Mouse (Mus musculus): ENCODE measurements around the gene Lyg2. TPM values are rescaled to one million over a fixed set of nuclear protein-coding genes. Genes with fewer than 3 reads are reported as not detected.

Gene Lyg2
- polyA plus RNA-seq, 1 experiment from 2014 or later: not detected

GRCm38 (mm10) chr1:37877736-37878460 lies 38.4 kb downstream of the Lyg2 start:
- Histone ChIP-seq H3K9me3 (peaks cover 6% of the 10 kb centered on the region; the same call in 1 of the 2 replicates), H3K36me3 (peaks cover 78% of the 10 kb centered on the region), H3K27ac (replicated peaks) (no peak overlapping the region), H3K9ac (no peak overlapping the region), H3K27me3 (replicated peaks) (no peaks in the 10 kb centered on the region), H3K4me3 (no peak overlapping the region), H3K4me1 (peaks cover 4% of the 10 kb centered on the region), H3K4me2 (no peak overlapping the region)
- no peak for ATAC-seq (ENCODE audit: extremely low read depth, insufficient number of reproducible peaks, low FRiP score, low TSS enrichment)
- WGBS: 89% methylated on average over 13 of the region's 13 CpGs

- peaks cover 35% of the 10 kb centered on the region for H3K36me3 ChIP-seq
- peak overlapping the region; percentile 72 for H3K4me2 ChIP-seq
- H3K9me3 ChIP-seq: peaks cover 6% of the 10 kb centered on the region; the same call in 1 of the 2 replicates
- peak overlapping the region; percentile 86; the same call in 1 of the 2 replicates for H3K27ac ChIP-seq (replicated peaks)
- ATAC-seq (ENCODE audit: extremely low read depth, insufficient number of reproducible peaks, low FRiP score, low TSS enrichment): no peak
- H3K4me3 ChIP-seq: peak overlapping the region; percentile 67
- WGBS: 77% methylated on average over 4 of the region's 4 CpGs
- peak overlapping the region; percentile 72 for H3K9ac ChIP-seq
- H3K4me1 ChIP-seq: peaks cover 13% of the 10 kb centered on the region
- H3K27me3 ChIP-seq (replicated peaks): peaks cover 18% of the 10 kb centered on the region
Measured at GRCm38 (mm10) chr1:37873157-37873556, 43.1 kb downstream of the Lyg2 start.

- ATAC-seq (ENCODE audit: extremely low read depth, insufficient number of reproducible peaks, low FRiP score, low TSS enrichment): peak; percentile 86
- H3K4me2 ChIP-seq: peak overlapping the region; percentile 72
- WGBS: 5% methylated on average over 33 of the region's 33 CpGs
- H3K36me3 ChIP-seq: peaks cover 28% of the 10 kb centered on the region
- H3K27me3 ChIP-seq (replicated peaks): peaks cover 18% of the 10 kb centered on the region
- H3K9ac ChIP-seq: peak overlapping the region; percentile 72
- H3K4me3 ChIP-seq: peak overlapping the region; percentile 67
- peak overlapping the region; percentile 86 for H3K27ac ChIP-seq (replicated peaks)
- peaks cover 13% of the 10 kb centered on the region for H3K4me1 ChIP-seq
- H3K9me3 ChIP-seq: peaks cover 6% of the 10 kb centered on the region; the same call in 1 of the 2 replicates
Measured at GRCm38 (mm10) chr1:37872131-37873067, 43.9 kb downstream of the Lyg2 start.

- Histone ChIP-seq H3K9ac (peak within 1 kb of the TSS; percentile 72), H3K4me3 (peak within 1 kb of the TSS; percentile 67), H3K9me3 (peaks cover 6% of the 10 kb centered on the region; the same call in 1 of the 2 replicates), H3K4me1 (peaks cover 13% of the 10 kb centered on the region), H3K4me2 (peak within 1 kb of the TSS; percentile 72), H3K36me3 (peaks cover 21% of the 10 kb centered on the region), H3K27ac (replicated peaks) (peak within 1 kb of the TSS; percentile 86), H3K27me3 (replicated peaks) (peaks cover 18% of the 10 kb centered on the region)
- ATAC-seq (ENCODE audit: extremely low read depth, insufficient number of reproducible peaks, low FRiP score, low TSS enrichment): peak; percentile 43; the same call in 1 of the 2 replicates
- 5% methylated on average over 7 of the region's 7 CpGs for WGBS
Measured at GRCm38 (mm10) chr1:37871704-37872103, 44.6 kb downstream of the Lyg2 start, which contains the start of gene Lipt1. Gene Lipt1 (plus strand): TSS chr1:37871738.

GRCm38 (mm10) chr1:37869362-37869761 lies 46.9 kb downstream of the Lyg2 start:
- no peak overlapping the region for H3K4me2 ChIP-seq
- H3K4me1 ChIP-seq: peaks cover 22% of the 10 kb centered on the region
- no peak for ATAC-seq (ENCODE audit: extremely low read depth, insufficient number of reproducible peaks, low FRiP score, low TSS enrichment)
- WGBS: 49% methylated on average over 2 of the region's 2 CpGs
- no peak overlapping the region for H3K4me3 ChIP-seq
- H3K9ac ChIP-seq: no peak overlapping the region
- H3K27ac ChIP-seq (replicated peaks): no peak overlapping the region
- no peaks in the 10 kb centered on the region for H3K36me3 ChIP-seq
- H3K27me3 ChIP-seq (replicated peaks): peaks cover 18% of the 10 kb centered on the region
- no peaks in the 10 kb centered on the region for H3K9me3 ChIP-seq

GRCm38 (mm10) chr1:37868640-37869039 lies 47.7 kb downstream of the Lyg2 start:
- 58% methylated on average over 10 of the region's 10 CpGs for WGBS
- H3K27me3 ChIP-seq (replicated peaks): peaks cover 18% of the 10 kb centered on the region
- no peaks in the 10 kb centered on the region for H3K9me3 ChIP-seq
- H3K4me3 ChIP-seq: no peak overlapping the region
- H3K36me3 ChIP-seq: no peaks in the 10 kb centered on the region
- no peak overlapping the region for H3K9ac ChIP-seq
- H3K4me1 ChIP-seq: peaks cover 22% of the 10 kb centered on the region
- no peak overlapping the region for H3K27ac ChIP-seq (replicated peaks)
- no peak overlapping the region for H3K4me2 ChIP-seq
- ATAC-seq (ENCODE audit: extremely low read depth, insufficient number of reproducible peaks, low FRiP score, low TSS enrichment): no peak

GRCm38 (mm10) chr1:37867684-37868322 lies 48.5 kb downstream of the Lyg2 start:
- WGBS: 54% methylated on average over 10 of the region's 10 CpGs
- no peak overlapping the region for H3K9ac ChIP-seq
- no peaks in the 10 kb centered on the region for H3K9me3 ChIP-seq
- peaks cover 18% of the 10 kb centered on the region for H3K4me1 ChIP-seq
- no peaks in the 10 kb centered on the region for H3K36me3 ChIP-seq
- no peak overlapping the region for H3K4me3 ChIP-seq
- no peak overlapping the region for H3K27ac ChIP-seq (replicated peaks)
- no peak for ATAC-seq (ENCODE audit: extremely low read depth, insufficient number of reproducible peaks, low FRiP score, low TSS enrichment)
- peaks cover 18% of the 10 kb centered on the region for H3K27me3 ChIP-seq (replicated peaks)
- no peak overlapping the region for H3K4me2 ChIP-seq

GRCm38 (mm10) chr1:37867056-37867455 lies 49.2 kb downstream of the Lyg2 start:
- H3K4me2 ChIP-seq: no peak overlapping the region
- no peak overlapping the region for H3K27ac ChIP-seq (replicated peaks)
- no peaks in the 10 kb centered on the region for H3K9me3 ChIP-seq
- H3K36me3 ChIP-seq: no peaks in the 10 kb centered on the region
- peaks cover 18% of the 10 kb centered on the region for H3K27me3 ChIP-seq (replicated peaks)
- WGBS: 62% methylated on average over 1 of the region's 1 CpGs
- ATAC-seq (ENCODE audit: extremely low read depth, insufficient number of reproducible peaks, low FRiP score, low TSS enrichment): no peak
- no peak overlapping the region for H3K4me3 ChIP-seq
- no peak overlapping the region for H3K9ac ChIP-seq
- peaks cover 15% of the 10 kb centered on the region for H3K4me1 ChIP-seq

- Histone ChIP-seq H3K36me3 (no peaks in the 10 kb centered on the region), H3K4me2 (peak within 1 kb of the TSS; percentile 82), H3K27me3 (replicated peaks) (peaks cover 18% of the 10 kb centered on the region), H3K9me3 (no peaks in the 10 kb centered on the region), H3K4me1 (peaks cover 10% of the 10 kb centered on the region), H3K9ac (peak within 1 kb of the TSS; percentile 85), H3K27ac (replicated peaks) (peak within 1 kb of the TSS; percentile 89), H3K4me3 (peak within 1 kb of the TSS; percentile 75)
- ATAC-seq (ENCODE audit: extremely low read depth, insufficient number of reproducible peaks, low FRiP score, low TSS enrichment): no peak
- 81% methylated on average over 6 of the region's 6 CpGs for WGBS
Measured at GRCm38 (mm10) chr1:37866286-37866685, 50.0 kb downstream of the Lyg2 start, which contains the start of gene Tsga10. Gene Tsga10 (minus strand): TSS chr1:37866429.

GRCm38 (mm10) chr1:37865401-37866215 lies 50.7 kb downstream of the Lyg2 start:
- Histone ChIP-seq H3K36me3 (no peaks in the 10 kb centered on the region), H3K4me3 (peak overlapping the region; percentile 75), H3K9me3 (no peaks in the 10 kb centered on the region), H3K27ac (replicated peaks) (peak overlapping the region; percentile 89), H3K4me2 (peak overlapping the region; percentile 82), H3K27me3 (replicated peaks) (peaks cover 18% of the 10 kb centered on the region), H3K4me1 (peaks cover 9% of the 10 kb centered on the region), H3K9ac (peak overlapping the region; percentile 85)
- 10% methylated on average over 23 of the region's 23 CpGs for WGBS
- ATAC-seq (ENCODE audit: extremely low read depth, insufficient number of reproducible peaks, low FRiP score, low TSS enrichment): no peak

Data from heart, embryonic 13.5 days (tissue).